Mouse (Mus musculus) ES-CJ7 (cell line): Measurements from ENCODE around the gene Slx.
"Not testable (repeated sequence)": the region's sequence is repeated elsewhere in the genome, so short reads cannot be mapped to it uniquely, and the experiment has no call there.

Experiments used
- DNase-seq: peaks from one replicate; pipeline ENCODE4 v3.0.0; 2011; ENCODE audit warnings: low read depth, low spot score

Slx gene

DNA sequence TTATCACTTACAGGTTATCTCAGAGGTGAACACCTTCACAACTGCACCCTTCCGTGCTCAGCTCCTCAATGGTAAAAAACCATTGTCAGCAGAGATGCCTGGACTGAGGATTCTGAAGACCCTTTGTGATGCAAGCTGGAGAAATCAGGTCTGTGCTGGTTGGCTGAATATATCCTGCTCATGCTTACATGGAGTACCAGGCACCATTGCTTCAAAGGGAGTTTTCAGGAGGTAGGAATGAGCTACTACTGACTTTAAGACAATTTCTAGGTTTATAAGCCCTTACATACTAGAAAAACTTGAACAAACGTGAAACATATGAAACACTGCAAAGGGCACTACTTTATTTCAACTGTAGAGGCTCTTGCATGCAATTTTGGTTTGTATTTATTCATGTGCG is at the start of gene Slx:
Slx (minus strand) TSS at position 101 of the 400 bp plus-strand sequence.
- DNase-seq: not testable (repeated sequence)
